Mouse (Mus musculus) spleen, postnatal 4 days (tissue): ENCODE data around the gene Cdv3.
"Not testable (repeated sequence)": the region's sequence is repeated elsewhere in the genome, so short reads cannot be mapped to it uniquely, and the experiment has no call there.

ENCODE experiments used
- DNase-seq, 2 experiments: peaks; one replicate each; pipeline ENCODE4 v3.0.0; 2022; ENCODE audit warnings: low spot score in 2 of 2

Gene Cdv3

GRCm38 (mm10) chr9:103372271-103373010, 6.8 kb upstream of the Cdv3 start:
- DNase-seq: no peak

GRCm38 (mm10) chr9:103369951-103370350, 4.3 kb upstream of the Cdv3 start:
- no peak for DNase-seq

- DNase-seq: no peak
Observed at GRCm38 (mm10) chr9:103366356-103366755, 716 bp upstream of the Cdv3 start.

GRCm38 (mm10) chr9:103364601-103365289, 895 bp downstream of the Cdv3 start:
- peak; percentile 61 to 88 for DNase-seq

- no peak for DNase-seq
Observed at GRCm38 (mm10) chr9:103363730-103364417, 1.8 kb downstream of the Cdv3 start.

- DNase-seq: no peak
Observed at GRCm38 (mm10) chr9:103363088-103363487, 2.6 kb downstream of the Cdv3 start.

GRCm38 (mm10) chr9:103360642-103361041, 5.0 kb downstream of the Cdv3 start:
- no peak for DNase-seq

GRCm38 (mm10) chr9:103358545-103358944, 7.1 kb downstream of the Cdv3 start:
- DNase-seq: no peak

GRCm38 (mm10) chr9:103357893-103358292, 7.7 kb downstream of the Cdv3 start:
- no peak for DNase-seq

- DNase-seq: not testable (repeated sequence)
Observed at GRCm38 (mm10) chr9:103353500-103354260, 12.0 kb downstream of the Cdv3 start.

GRCm38 (mm10) chr9:103348791-103349190, 16.8 kb downstream of the Cdv3 start:
- DNase-seq: no peak

GRCm38 (mm10) chr9:103347996-103348490, 17.6 kb downstream of the Cdv3 start:
- DNase-seq: no peak

- DNase-seq: no peak
Observed at GRCm38 (mm10) chr9:103347045-103347444, 18.6 kb downstream of the Cdv3 start.

GRCm38 (mm10) chr9:103336912-103337311, 28.7 kb downstream of the Cdv3 start:
- no peak for DNase-seq

GRCm38 (mm10) chr9:103332663-103333062, 33.0 kb downstream of the Cdv3 start:
- no peak for DNase-seq

GRCm38 (mm10) chr9:103326449-103326848, 39.2 kb downstream of the Cdv3 start:
- no peak for DNase-seq

GRCm38 (mm10) chr9:103324678-103325077, 41.0 kb downstream of the Cdv3 start:
- DNase-seq: no peak

- DNase-seq: peak in 1 of 2 experiments; percentile 76
Observed at GRCm38 (mm10) chr9:103309832-103310231, 55.8 kb downstream of the Cdv3 start.

GRCm38 (mm10) chr9:103305332-103306041, 60.2 kb downstream of the Cdv3 start:
- DNase-seq: peak in 1 of 2 experiments; percentile 84

GRCm38 (mm10) chr9:103304927-103305326, 60.7 kb downstream of the Cdv3 start, which contains the start of the genes 1300017J02Rik and Topbp1:
Gene 1300017J02Rik (minus strand): TSS chr9:103305082.
Gene Topbp1 (plus strand): TSS chr9:103305215.
- peak; percentile 92 to 96 for DNase-seq
